Mouse (Mus musculus): ENCODE results near the gene Gm12394.

- no peak for TF ChIP-seq CTCF (IDR thresholded peaks at IDR 0.05; ENCODE audit: low read depth)
- no peak for TF ChIP-seq EP300 (optimal IDR thresholded peaks at IDR 0.05)
These were observed 24.0 kb upstream of the Gm12394 start for GRCm38 (mm10) chr4:42880677-42880948.

Measured in stomach, postnatal 0 days (tissue).